Mouse (Mus musculus) ES-Bruce4 (cell line): ENCODE measurements around the gene Prpf31. TPM values are rescaled to one million over a fixed set of nuclear protein-coding genes. Genes with fewer than 3 reads are reported as not detected.
"Not testable (repeated sequence)": the region's sequence is repeated elsewhere in the genome, so short reads cannot be mapped to it uniquely, and the experiment has no call there.

Source experiments
- H3K27ac ChIP-seq: 2 replicates; pipeline ENCODE4 v1.5.1; 2012; ENCODE audit warnings: low read length, inconsistent platforms; ENCODE audit not compliant: insufficient read depth
- H3K27me3 ChIP-seq: 2 replicates; pipeline ENCODE4 v1.6.1; 2012; ENCODE audit warnings: mild to moderate bottlenecking, low read length, inconsistent platforms; ENCODE audit not compliant: control insufficient read depth, poor library complexity, insufficient read depth, severe bottlenecking
- H3K36me3 ChIP-seq: 2 replicates; pipeline ENCODE4 v1.6.1; 2012; ENCODE audit warnings: inconsistent platforms, mild to moderate bottlenecking, low read length, moderate library complexity; ENCODE audit not compliant: control insufficient read depth, poor library complexity, insufficient read depth, severe bottlenecking
- H3K4me1 ChIP-seq: one replicate; pipeline ENCODE4 v1.8.1; 2011; ENCODE audit warnings: low read length; ENCODE audit not compliant: control insufficient read depth, insufficient read depth
- H3K4me3 ChIP-seq: 2 replicates; pipeline ENCODE4 v1.5.1; 2011; ENCODE audit warnings: low read depth, mild to moderate bottlenecking, low read length
- H3K9ac ChIP-seq: 2 replicates; pipeline ENCODE4 v1.6.1; 2012; ENCODE audit warnings: low read depth, mild to moderate bottlenecking, inconsistent platforms; ENCODE audit not compliant: poor library complexity, severe bottlenecking
- H3K9me3 ChIP-seq: replicated peaks from 2 replicates; pipeline ENCODE4 v1.6.1; 2012; ENCODE audit warnings: mild to moderate bottlenecking, low read length, inconsistent platforms; ENCODE audit not compliant: control insufficient read depth, poor library complexity, insufficient read depth, severe bottlenecking
- CTCF ChIP-seq: IDR thresholded peaks from one replicate; pipeline ENCODE4 v1.8.1; 2011; ENCODE audit warnings: low read depth, low read length
- EP300 ChIP-seq: IDR thresholded peaks from 2 replicates; pipeline ENCODE4 v1.6.1; 2011; ENCODE audit warnings: low read depth, low read length; ENCODE audit not compliant: insufficient read depth
- POLR2A ChIP-seq: IDR thresholded peaks from one replicate; pipeline ENCODE4 v1.8.1; 2011; ENCODE audit warnings: low read length; ENCODE audit not compliant: insufficient read depth
- polyA plus RNA-seq: library from polyadenylated mRNA; stranded (reverse); fragments of >200 nt; gene quantifications from 2 replicates; pipeline ENCODE4 v1.2.4, GENCODE M21; 2011; ENCODE audit warnings: low read depth; ENCODE audit not compliant: missing spikeins, insufficient read depth, insufficient read length

Prpf31 gene
- polyA plus RNA-seq, 1 experiment = 80.1 TPM

- Histone ChIP-seq H3K27ac (no peak overlapping the region), H3K9me3 (no peaks in the 10 kb centered on the region), H3K4me1 (peaks cover 4% of the 10 kb centered on the region), H3K27me3 (no peaks in the 10 kb centered on the region), H3K9ac (no peak overlapping the region), H3K4me3 (no peak overlapping the region), H3K36me3 (no peaks in the 10 kb centered on the region)
- TF ChIP-seq POLR2A (no peak), CTCF (peak; percentile 14)
These were observed 38.3 kb upstream of the Prpf31 start for GRCm38 (mm10) chr7:3591534-3591933.

GRCm38 (mm10) chr7:3593855-3594254 lies 35.9 kb upstream of the Prpf31 start:
- no peaks in the 10 kb centered on the region for H3K36me3 ChIP-seq

DNA sequence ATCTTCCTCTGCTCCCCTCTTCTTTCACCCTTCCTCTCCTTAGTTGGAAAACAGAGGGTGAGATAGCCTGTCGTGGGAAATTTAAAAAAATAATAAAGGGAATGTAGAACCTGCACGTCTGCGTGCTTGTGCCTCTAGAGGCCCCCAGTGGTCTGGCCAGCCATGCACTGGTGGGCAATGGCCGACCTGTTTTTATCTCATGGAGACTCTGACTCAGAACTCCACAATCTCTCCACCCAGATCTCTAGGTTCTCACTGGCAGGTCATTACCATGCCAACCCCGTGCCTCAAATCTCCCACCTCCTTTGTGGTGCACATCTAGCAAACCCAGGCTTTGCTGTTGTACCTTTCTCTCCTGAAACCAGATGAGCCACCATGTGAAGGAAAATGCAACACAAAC lies 35.1 kb upstream of the Prpf31 start:
- peak overlapping the region; percentile 76 for H3K27ac ChIP-seq
- H3K4me1 ChIP-seq = no peaks in the 10 kb centered on the region
- peak overlapping the region; percentile 78 for H3K9ac ChIP-seq
- H3K36me3 ChIP-seq = no peaks in the 10 kb centered on the region
- no peak for TF ChIP-seq EP300
- H3K27me3 ChIP-seq = no peaks in the 10 kb centered on the region
- peak overlapping the region; percentile 81 for H3K4me3 ChIP-seq
- no peaks in the 10 kb centered on the region for H3K9me3 ChIP-seq

More at GRCm38 (mm10) chr7:3593855-3594254, 35.9 kb upstream of the Prpf31 start:
- Histone ChIP-seq H3K4me3 (no peak overlapping the region), H3K27me3 (no peaks in the 10 kb centered on the region), H3K27ac (no peak overlapping the region), H3K9me3 (no peaks in the 10 kb centered on the region), H3K4me1 (no peaks in the 10 kb centered on the region), H3K9ac (no peak overlapping the region)
- TF ChIP-seq CTCF = no peak
- TF ChIP-seq EP300 = no peak
- no peak for TF ChIP-seq POLR2A

GRCm38 (mm10) chr7:3595146-3595545 lies 34.6 kb upstream of the Prpf31 start:
- Histone ChIP-seq H3K9ac (peak overlapping the region; percentile 78), H3K4me1 (no peaks in the 10 kb centered on the region), H3K9me3 (no peaks in the 10 kb centered on the region), H3K4me3 (peak overlapping the region; percentile 81), H3K27me3 (no peaks in the 10 kb centered on the region), H3K27ac (peak overlapping the region; percentile 76), H3K36me3 (no peaks in the 10 kb centered on the region)
- TF ChIP-seq CTCF (no peak), EP300 (no peak), POLR2A (peak; percentile 70)

DNA sequence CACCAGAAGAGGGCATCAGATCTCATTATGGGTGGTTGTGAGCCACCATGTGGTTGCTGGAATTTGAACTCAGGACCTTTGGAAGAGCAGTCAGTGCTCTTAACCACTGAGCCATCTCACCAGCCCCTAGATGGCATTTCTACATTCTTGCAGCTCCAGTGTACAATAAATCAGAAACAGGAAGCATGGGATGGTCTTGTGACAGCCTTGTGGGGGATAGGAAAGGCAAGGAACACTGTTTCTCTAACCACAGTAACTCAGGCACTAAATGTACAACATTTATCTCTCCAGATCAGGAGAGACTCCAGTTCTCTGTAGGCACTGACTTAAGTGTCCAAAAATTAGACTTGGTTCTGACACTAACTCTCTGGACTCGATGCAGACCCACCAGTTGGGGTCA lies 32.0 kb upstream of the Prpf31 start:
- H3K4me3 ChIP-seq, H3K36me3 ChIP-seq, H3K27ac ChIP-seq, H3K4me1 ChIP-seq, H3K9me3 ChIP-seq, H3K27me3 ChIP-seq, H3K9ac ChIP-seq: not testable (repeated sequence)

GRCm38 (mm10) chr7:3601119-3601518 lies 28.7 kb upstream of the Prpf31 start:
- H3K27me3 ChIP-seq = no peaks in the 10 kb centered on the region
- H3K4me1 ChIP-seq = no peaks in the 10 kb centered on the region
- H3K9ac ChIP-seq = no peak overlapping the region
- no peaks in the 10 kb centered on the region for H3K9me3 ChIP-seq
- H3K36me3 ChIP-seq = no peaks in the 10 kb centered on the region
- H3K27ac ChIP-seq = no peak overlapping the region
- H3K4me3 ChIP-seq = no peak overlapping the region
- TF ChIP-seq CTCF (no peak), EP300 (no peak), POLR2A (no peak)

DNA sequence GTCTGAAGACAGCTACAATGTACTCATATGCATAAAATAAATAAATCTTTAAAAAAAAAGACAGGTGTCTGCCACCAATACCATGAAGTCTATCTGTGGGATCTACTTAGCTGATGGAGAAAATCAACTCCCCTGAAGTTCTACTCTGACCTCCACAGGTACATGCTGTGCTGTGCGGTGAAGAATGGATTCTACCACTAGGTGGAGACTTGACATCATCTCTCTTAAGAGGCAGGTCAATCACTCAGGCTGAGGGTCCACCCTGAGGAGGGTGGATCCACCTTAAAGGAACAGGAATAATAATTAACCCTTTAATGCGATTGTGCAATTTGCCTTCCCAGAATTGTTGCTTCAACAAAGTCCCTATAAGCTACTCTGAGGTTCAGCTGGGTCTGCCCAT lies 23.0 kb upstream of the Prpf31 start:
- H3K4me1 ChIP-seq = no peaks in the 10 kb centered on the region
- H3K27ac ChIP-seq = no peak overlapping the region
- no peak overlapping the region for H3K9ac ChIP-seq
- no peaks in the 10 kb centered on the region for H3K27me3 ChIP-seq
- H3K9me3 ChIP-seq = no peaks in the 10 kb centered on the region
- H3K36me3 ChIP-seq = no peaks in the 10 kb centered on the region
- H3K4me3 ChIP-seq = no peak overlapping the region
- TF ChIP-seq EP300 (no peak), CTCF (peak; percentile 54), POLR2A (no peak)
